Mouse (Mus musculus) neutrophil, adult 5-6 weeks (primary cell): ENCODE measurements around the gene Jade2. TPM values are rescaled to one million over a fixed set of nuclear protein-coding genes. Genes with fewer than 3 reads are reported as not detected.

ENCODE experiments used
- total RNA-seq: library from RNA; stranded (forward); fragments of 200-1000 nt; gene quantifications from 2 replicates; pipeline ENCODE4 v1.2.3, GENCODE M21; 2017

Jade2 gene
- total RNA-seq, 1 experiment from 2014 or later = 36.9 TPM

Other genes starting within 250 kb of the Jade2 start
- gene Nhp2, start 237.9 kb downstream of the Jade2 start, total RNA-seq = 18.5 and 18.8 TPM in 2 replicates
- 28.7 and 31.8 TPM in 2 replicates for gene Rmnd5b, start 221.8 kb downstream of the Jade2 start, total RNA-seq
- 12.3 and 12.5 TPM in 2 replicates for gene N4bp3, start 206.8 kb downstream of the Jade2 start, total RNA-seq
- 1.4 and 2.7 TPM in 2 replicates for gene D930048N14Rik, start 206.7 kb downstream of the Jade2 start, total RNA-seq
- 7.7 and 8.6 TPM in 2 replicates for gene 0610009B22Rik, start 168.8 kb downstream of the Jade2 start, total RNA-seq
- 9.9 and 10.7 TPM in 2 replicates for gene Sec24a, start 94.0 kb downstream of the Jade2 start, total RNA-seq
- 20.6 and 26.4 TPM in 2 replicates for gene Sar1b, start 94.0 kb downstream of the Jade2 start, total RNA-seq
- 37.9 and 40.5 TPM in 2 replicates for gene Cdkn2aipnl, start 110.0 kb upstream of the Jade2 start, total RNA-seq
- 269 and 292 TPM in 2 replicates for gene Ube2b, start 143.1 kb upstream of the Jade2 start, total RNA-seq
- gene Cdkl3, start 146.6 kb upstream of the Jade2 start, total RNA-seq = 12.8 and 21.7 TPM in 2 replicates
- 114 and 133 TPM in 2 replicates for gene Ppp2ca, start 241.0 kb upstream of the Jade2 start, total RNA-seq